Mouse (Mus musculus): ENCODE results near the gene Mex3a.

- TF ChIP-seq CTCF (IDR thresholded peaks at IDR 0.05; ENCODE audit: extremely low read depth, insufficient read depth, low read length) (no peak), POLR2A (IDR thresholded peaks at IDR 0.05; ENCODE audit: extremely low read depth, insufficient read depth, low read length) (no peak)
These were observed 19.9 kb upstream of the Mex3a start for GRCm38 (mm10) chr3:88512141-88512895.
